Mouse (Mus musculus): Measurements from ENCODE around the gene Apba1. TPM values are rescaled to one million over a fixed set of nuclear protein-coding genes. Genes with fewer than 3 reads are reported as not detected.

Gene Apba1
- polyA plus RNA-seq, 1 experiment from 2014 or later, result 0.02 TPM

DNA sequence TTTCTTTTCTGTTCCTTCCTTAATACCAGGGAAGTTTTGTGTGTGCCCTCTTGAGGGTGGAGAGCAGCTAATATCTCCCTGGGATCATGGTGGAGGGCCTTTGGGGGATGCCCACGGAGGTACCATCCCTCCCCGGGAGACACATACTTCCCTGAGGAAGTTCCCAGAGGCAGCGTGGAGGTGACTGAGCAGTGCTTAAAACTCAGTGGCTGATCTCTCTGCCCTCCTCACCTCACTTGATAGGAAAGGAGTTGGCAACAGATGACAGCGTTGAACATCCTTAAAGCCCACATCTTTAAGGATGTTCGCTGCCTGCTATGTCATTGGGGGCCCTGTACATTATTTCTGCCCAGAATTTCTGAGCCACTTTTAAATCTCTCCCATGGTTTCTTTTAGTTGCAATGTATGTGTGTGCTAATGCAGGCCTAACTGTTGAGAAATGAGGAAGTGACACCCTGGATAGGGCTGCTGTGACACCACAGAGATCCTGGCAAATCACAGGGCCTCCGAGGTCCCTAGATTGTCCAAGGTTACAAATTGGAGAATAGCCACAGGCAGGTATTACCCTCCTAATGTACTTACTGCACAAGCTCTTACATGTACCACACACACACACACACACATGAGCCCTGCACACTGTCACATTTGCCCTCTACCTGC is 187.5 kb downstream of the Apba1 start:
- no peak overlapping the region for H3K4me2 ChIP-seq
- no peak overlapping the region for H3K27ac ChIP-seq
- DNase-seq (no peak), ATAC-seq (ENCODE audit: low read depth) (no peak)
- H3K36me3 ChIP-seq, result no peaks in the 10 kb centered on the region
- no peaks in the 10 kb centered on the region for H3K9me3 ChIP-seq (replicated peaks)
- no peaks in the 10 kb centered on the region for H3K4me1 ChIP-seq (replicated peaks)
- WGBS (ENCODE audit: insufficient replicate concordance), result 58% methylated on average over 6 of the region's 6 CpGs
- H3K9ac ChIP-seq, result no peak overlapping the region
- no peaks in the 10 kb centered on the region for H3K27me3 ChIP-seq
- no peak overlapping the region for H3K4me3 ChIP-seq (replicated peaks)

DNA sequence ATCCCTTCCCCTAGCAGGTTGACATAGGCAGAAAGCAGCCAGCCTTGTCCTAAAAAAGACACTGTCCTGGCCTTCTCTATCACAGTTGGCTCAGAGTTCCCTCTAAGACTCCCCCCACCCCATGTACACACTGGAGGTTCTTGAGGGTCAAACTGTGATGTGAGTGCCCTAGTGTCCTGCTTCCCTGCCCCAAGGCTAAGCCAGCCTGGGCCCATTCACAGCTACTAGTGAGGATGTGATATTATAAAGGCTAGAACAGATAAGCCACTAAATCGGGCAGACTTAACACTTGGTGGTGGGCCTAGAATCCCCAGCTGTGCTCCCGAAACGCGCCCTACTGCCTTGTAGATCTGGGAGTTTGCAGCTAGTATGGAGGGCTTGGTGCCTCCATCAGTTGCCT is 188.1 kb downstream of the Apba1 start:
- Histone ChIP-seq H3K27me3 (no peaks in the 10 kb centered on the region), H3K27ac (no peak overlapping the region), H3K4me1 (replicated peaks) (no peaks in the 10 kb centered on the region), H3K9me3 (replicated peaks) (no peaks in the 10 kb centered on the region), H3K4me3 (replicated peaks) (no peak overlapping the region), H3K9ac (no peak overlapping the region), H3K4me2 (no peak overlapping the region), H3K36me3 (no peaks in the 10 kb centered on the region)
- DNase-seq, result no peak
- ATAC-seq (ENCODE audit: low read depth), result no peak
- 62% methylated on average over 4 of the region's 4 CpGs for WGBS (ENCODE audit: insufficient replicate concordance)

DNA sequence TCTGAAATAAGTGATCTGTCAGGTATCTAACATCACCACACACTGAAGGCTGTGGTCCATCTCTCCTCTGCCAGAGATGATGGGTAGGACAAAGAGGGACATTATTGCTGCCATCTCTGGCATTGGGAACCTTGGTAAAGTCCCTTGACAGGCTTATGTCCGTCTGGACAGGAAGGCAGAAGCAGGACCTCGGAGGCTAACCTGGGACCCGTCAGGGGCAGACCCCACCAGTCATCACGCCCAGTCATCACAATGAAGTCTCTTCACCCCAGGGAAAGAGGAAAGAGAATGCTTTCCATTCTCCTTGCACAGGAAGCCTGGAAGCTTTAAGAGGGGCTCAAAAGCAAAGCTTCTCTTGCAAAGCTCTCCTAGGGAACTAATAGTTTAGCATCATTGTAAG is 189.2 kb downstream of the Apba1 start:
- Histone ChIP-seq H3K36me3 (no peaks in the 10 kb centered on the region), H3K27me3 (no peaks in the 10 kb centered on the region), H3K27ac (no peak overlapping the region), H3K9me3 (replicated peaks) (no peaks in the 10 kb centered on the region), H3K4me2 (no peak overlapping the region), H3K9ac (no peak overlapping the region), H3K4me3 (replicated peaks) (no peak overlapping the region), H3K4me1 (replicated peaks) (no peaks in the 10 kb centered on the region)
- DNase-seq (no peak), ATAC-seq (ENCODE audit: low read depth) (no peak)
- 51% methylated on average over 4 of the region's 4 CpGs for WGBS (ENCODE audit: insufficient replicate concordance)

DNA sequence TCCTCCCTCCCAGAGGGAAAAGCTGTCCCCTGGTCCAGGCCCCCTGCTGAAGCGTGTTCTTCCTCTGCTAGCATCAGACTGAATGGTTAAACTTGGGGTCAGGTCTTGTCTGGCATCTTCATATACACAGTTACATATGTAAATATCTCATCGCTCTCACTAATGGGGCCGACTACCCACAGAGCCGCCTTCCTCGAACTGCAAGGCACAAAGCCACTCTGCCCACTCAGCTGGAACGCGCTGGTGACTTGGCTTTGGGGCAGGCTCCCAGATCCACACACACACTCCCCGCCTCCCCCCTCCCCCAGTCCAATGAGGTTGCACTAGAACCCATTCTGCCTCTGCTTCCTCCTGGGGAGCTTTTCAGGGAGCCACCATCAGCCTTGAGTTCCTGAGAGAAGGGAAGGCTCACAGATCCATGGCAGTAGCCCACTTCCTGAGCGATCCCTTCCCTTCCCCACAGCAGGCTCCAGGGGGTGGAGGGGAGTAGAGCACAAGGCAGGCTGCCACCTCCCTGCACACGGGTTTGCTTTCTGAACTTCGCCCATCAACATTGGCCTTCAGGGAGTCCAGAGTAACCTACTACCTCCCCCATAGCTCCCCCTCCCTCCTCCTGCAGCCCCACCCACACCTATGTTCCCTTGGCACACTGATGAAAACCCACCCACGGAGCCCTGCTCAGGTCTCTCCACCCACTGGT is 189.8 kb downstream of the Apba1 start:
- Histone ChIP-seq H3K9me3 (replicated peaks) (no peaks in the 10 kb centered on the region), H3K27me3 (no peaks in the 10 kb centered on the region), H3K4me2 (no peak overlapping the region), H3K27ac (no peak overlapping the region), H3K36me3 (no peaks in the 10 kb centered on the region), H3K4me3 (replicated peaks) (no peak overlapping the region), H3K4me1 (replicated peaks) (no peaks in the 10 kb centered on the region), H3K9ac (no peak overlapping the region)
- 46% methylated on average over 12 of the region's 12 CpGs for whole genome bisulfite sequencing (ENCODE audit: insufficient replicate concordance)
- DNase-seq (no peak), ATAC-seq (ENCODE audit: low read depth) (no peak)

DNA sequence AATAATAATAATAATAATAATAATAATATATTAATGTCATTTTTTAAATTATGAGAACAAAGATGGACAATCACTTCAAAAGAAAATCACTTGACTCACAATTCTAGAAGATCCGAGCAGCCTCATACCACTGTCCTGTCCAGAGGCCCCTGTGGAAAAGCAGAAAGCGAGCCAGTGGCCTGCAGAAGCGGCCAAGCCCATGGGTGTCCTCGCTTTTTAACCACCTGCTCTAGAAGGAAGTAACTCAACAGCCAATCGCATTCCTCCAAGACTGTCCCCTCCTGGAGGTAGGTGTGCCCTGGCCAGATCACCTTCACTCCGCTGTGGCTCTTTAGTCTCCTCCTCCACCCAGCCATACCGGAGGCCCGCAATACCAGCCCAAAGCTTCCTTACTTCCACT is 196.8 kb downstream of the Apba1 start:
- DNase-seq, result no peak
- ATAC-seq (ENCODE audit: low read depth), result no peak
- Histone ChIP-seq H3K4me1 (replicated peaks) (no peaks in the 10 kb centered on the region; the same call in 1 of the 2 replicates), H3K27me3 (no peaks in the 10 kb centered on the region), H3K9me3 (replicated peaks) (no peaks in the 10 kb centered on the region), H3K36me3 (no peaks in the 10 kb centered on the region), H3K4me3 (replicated peaks) (no peak overlapping the region), H3K27ac (no peak overlapping the region), H3K9ac (no peak overlapping the region), H3K4me2 (no peak overlapping the region)
- WGBS (ENCODE audit: insufficient replicate concordance), result 76% methylated on average over 8 of the region's 8 CpGs

DNA sequence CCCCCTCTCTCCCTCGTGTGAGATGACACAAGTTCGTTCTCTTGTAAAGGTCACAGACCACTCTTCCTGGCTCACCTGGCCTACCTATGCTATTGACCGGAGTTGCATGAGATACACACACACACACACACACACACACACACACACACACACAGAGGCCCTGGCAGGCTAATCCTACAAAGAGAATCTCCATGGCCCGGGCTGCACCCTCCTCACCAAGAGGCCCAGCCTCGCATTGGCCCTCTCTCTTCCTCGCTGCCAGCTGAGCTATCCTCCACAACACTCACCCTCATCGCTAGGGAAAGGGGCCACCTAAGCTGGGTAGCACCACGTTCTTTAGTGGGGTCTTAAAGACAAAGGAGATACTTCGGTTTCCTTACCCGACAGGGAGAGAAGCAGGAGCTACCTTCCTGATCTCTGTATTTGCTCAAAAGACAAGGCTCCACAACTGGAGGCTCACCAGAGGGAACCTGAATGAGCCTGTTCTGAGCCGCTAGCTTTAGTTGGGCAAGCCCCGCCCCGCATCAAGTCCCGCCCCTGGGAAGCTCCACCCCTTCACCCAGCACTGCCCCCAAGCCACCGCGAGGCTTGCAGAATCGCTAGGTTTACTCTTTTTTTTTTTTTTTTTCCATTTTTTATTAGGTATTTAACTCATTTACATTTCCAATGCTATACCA is 197.8 kb downstream of the Apba1 start:
- 45% methylated on average over 17 of the region's 17 CpGs for whole genome bisulfite sequencing (ENCODE audit: insufficient replicate concordance)
- no peaks in the 10 kb centered on the region for H3K27me3 ChIP-seq
- no peaks in the 10 kb centered on the region; the same call in 1 of the 2 replicates for H3K4me1 ChIP-seq (replicated peaks)
- ATAC-seq (ENCODE audit: low read depth) (no peak), DNase-seq (no peak)
- H3K4me2 ChIP-seq, result no peak overlapping the region
- no peaks in the 10 kb centered on the region for H3K36me3 ChIP-seq
- no peak overlapping the region for H3K27ac ChIP-seq
- no peak overlapping the region for H3K4me3 ChIP-seq (replicated peaks)
- no peaks in the 10 kb centered on the region for H3K9me3 ChIP-seq (replicated peaks)
- no peak overlapping the region for H3K9ac ChIP-seq

DNA sequence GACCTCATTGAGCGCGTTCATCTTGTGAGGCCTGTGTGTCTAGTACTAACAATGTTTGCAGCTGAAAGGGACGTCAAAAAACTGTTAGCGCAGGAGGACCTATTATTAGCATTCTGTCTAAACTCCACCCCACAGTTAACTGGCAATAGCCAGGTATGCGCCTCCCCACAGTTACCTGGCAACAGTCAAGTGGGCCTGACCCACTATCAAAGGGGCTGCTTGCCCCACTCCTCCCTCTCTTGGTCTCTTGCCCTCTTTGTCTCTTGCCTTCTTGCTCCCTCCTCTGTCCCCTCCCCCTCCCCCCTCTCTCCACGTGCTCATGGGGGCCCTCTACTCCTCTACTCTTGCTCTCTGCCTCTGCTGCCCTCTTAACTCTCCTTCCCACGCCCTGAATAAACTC is 198.9 kb downstream of the Apba1 start:
- Histone ChIP-seq H3K4me1 (replicated peaks) (no peaks in the 10 kb centered on the region; the same call in 1 of the 2 replicates), H3K27ac (no peak overlapping the region), H3K4me3 (replicated peaks) (no peak overlapping the region), H3K9me3 (replicated peaks) (no peaks in the 10 kb centered on the region), H3K27me3 (no peaks in the 10 kb centered on the region), H3K9ac (no peak overlapping the region), H3K36me3 (no peaks in the 10 kb centered on the region), H3K4me2 (no peak overlapping the region)
- ATAC-seq (ENCODE audit: low read depth), result no peak
- WGBS (ENCODE audit: insufficient replicate concordance), result 58% methylated on average over 7 of the region's 7 CpGs
- DNase-seq, result no peak

DNA sequence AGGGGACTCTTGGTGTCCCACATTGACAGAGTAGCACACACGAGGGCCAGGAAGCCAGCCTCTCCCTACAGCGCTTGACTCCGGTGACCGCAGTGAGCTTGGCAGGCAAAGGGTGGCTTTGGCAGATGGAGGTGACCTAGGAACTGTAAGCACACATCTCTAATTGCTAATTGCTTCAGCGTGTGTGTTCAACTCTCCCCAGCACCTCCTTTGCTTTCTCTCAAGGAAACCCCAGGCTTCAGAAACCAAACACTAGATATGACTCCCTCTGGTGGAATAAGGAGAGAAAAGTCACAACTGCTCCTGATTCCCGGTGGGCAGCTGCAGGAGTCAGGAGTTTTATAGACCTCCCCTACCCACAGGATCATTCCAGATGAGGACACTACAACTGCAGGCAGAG is 200.2 kb downstream of the Apba1 start:
- Histone ChIP-seq H3K9me3 (replicated peaks) (no peaks in the 10 kb centered on the region), H3K9ac (no peak overlapping the region), H3K27ac (no peak overlapping the region), H3K4me1 (replicated peaks) (no peaks in the 10 kb centered on the region; the same call in 1 of the 2 replicates), H3K4me3 (replicated peaks) (no peak overlapping the region), H3K36me3 (no peaks in the 10 kb centered on the region), H3K4me2 (no peak overlapping the region), H3K27me3 (no peaks in the 10 kb centered on the region)
- 35% methylated on average over 6 of the region's 6 CpGs for WGBS (ENCODE audit: insufficient replicate concordance)
- ATAC-seq (ENCODE audit: low read depth) (no peak), DNase-seq (no peak)

DNA sequence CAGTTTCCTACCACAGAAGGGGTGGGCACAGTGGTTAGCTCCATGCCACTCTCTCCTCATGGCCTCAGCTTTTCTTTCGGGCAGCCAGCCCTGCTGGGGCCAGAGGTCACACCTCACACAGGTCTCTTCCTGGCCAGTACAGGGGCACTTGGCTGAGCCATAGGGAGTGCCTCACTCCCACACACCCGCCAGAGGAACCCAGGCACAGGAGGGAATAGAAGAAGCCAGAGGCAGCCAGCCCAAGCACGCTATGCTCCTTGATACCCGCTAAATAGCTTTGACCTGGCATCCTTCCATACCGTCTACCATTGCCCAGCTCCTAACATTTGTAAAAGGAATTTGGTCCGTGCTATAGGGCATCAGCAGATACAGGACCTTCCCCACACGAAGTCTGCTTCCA is 201.2 kb downstream of the Apba1 start:
- no peaks in the 10 kb centered on the region for H3K9me3 ChIP-seq (replicated peaks)
- H3K27ac ChIP-seq, result no peak overlapping the region
- DNase-seq (no peak), ATAC-seq (ENCODE audit: low read depth) (no peak)
- H3K27me3 ChIP-seq, result no peaks in the 10 kb centered on the region
- 57% methylated on average over 7 of the region's 7 CpGs for WGBS (ENCODE audit: insufficient replicate concordance)
- H3K4me2 ChIP-seq, result no peak overlapping the region
- no peaks in the 10 kb centered on the region for H3K36me3 ChIP-seq
- H3K4me3 ChIP-seq (replicated peaks), result no peak overlapping the region
- H3K9ac ChIP-seq, result no peak overlapping the region
- no peaks in the 10 kb centered on the region; the same call in 1 of the 2 replicates for H3K4me1 ChIP-seq (replicated peaks)

DNA sequence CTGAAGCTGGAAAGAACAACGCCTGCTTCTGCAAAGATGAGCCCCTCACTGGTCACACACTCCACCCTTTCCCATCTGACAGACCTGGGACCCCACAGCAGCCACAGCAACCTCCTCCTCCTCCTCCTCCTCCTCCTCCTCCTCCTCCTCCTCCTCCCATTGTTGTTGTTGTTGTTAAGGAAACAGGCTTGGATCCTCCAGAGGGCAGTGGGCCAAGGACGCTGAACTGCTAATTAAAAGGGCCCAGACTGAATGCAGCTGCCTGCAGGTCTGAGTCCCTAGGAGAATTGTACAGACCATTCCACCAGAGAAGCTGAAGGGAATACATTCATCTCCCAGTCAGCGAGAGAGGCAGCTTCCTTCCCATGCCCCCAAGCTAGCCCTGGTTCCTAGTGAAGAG is 201.6 kb downstream of the Apba1 start:
- H3K27me3 ChIP-seq, result no peaks in the 10 kb centered on the region
- H3K27ac ChIP-seq, result no peak overlapping the region
- H3K4me1 ChIP-seq (replicated peaks), result no peaks in the 10 kb centered on the region; the same call in 1 of the 2 replicates
- no peak for ATAC-seq (ENCODE audit: low read depth)
- H3K9me3 ChIP-seq (replicated peaks), result no peaks in the 10 kb centered on the region
- no peak overlapping the region for H3K9ac ChIP-seq
- no peak for DNase-seq
- H3K4me2 ChIP-seq, result no peak overlapping the region
- H3K4me3 ChIP-seq (replicated peaks), result no peak overlapping the region
- 30% methylated on average over 3 of the region's 3 CpGs for WGBS (ENCODE audit: insufficient replicate concordance)
- no peaks in the 10 kb centered on the region for H3K36me3 ChIP-seq

DNA sequence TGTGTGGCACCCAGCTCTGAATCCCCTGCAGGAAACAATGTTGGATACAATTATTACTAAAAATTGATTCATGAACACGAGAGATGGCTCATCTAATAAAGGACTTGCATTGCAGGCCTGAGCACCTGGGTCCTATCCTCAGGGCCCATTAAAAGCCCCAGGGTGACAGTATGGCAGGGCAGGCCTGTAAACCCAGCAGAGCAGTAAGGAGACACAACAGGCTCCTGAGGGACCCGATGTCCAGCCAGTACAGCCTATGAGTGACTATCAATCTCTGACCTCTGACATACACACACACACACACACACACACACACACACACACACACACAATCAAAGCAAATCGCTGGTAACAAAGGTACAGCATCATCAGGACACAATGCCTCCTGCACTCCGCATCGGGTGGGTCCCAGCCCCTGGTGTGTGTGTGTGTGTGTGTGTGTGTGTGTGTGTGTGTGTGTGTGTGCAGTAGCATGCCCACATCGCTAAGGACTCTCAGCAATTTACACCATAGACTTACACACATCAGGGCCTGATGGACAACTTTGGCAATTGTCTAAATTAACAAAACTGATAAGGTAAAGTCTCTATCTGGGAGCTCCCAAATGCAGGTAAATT is 202.3 kb downstream of the Apba1 start:
- Histone ChIP-seq H3K9ac (no peak overlapping the region), H3K4me1 (replicated peaks) (no peaks in the 10 kb centered on the region; the same call in 1 of the 2 replicates), H3K4me3 (replicated peaks) (no peak overlapping the region), H3K9me3 (replicated peaks) (no peaks in the 10 kb centered on the region), H3K27me3 (no peaks in the 10 kb centered on the region), H3K27ac (no peak overlapping the region), H3K36me3 (no peaks in the 10 kb centered on the region), H3K4me2 (no peak overlapping the region)
- ATAC-seq (ENCODE audit: low read depth) (no peak), DNase-seq (no peak)
- WGBS (ENCODE audit: insufficient replicate concordance), result 66% methylated on average over 6 of the region's 6 CpGs

All from liver, embryonic 13.5 days (tissue).